Mouse (Mus musculus) liver, adult 2 months (tissue): ENCODE results near the gene Zcchc3.

ENCODE experiments used
- CTCF ChIP-seq: fragments of 200-500 bp; IDR thresholded peaks from 2 replicates; pipeline ENCODE4 v1.5.1; 2011; ENCODE audit warnings: low read depth, low read length, control low read depth
- POLR2A ChIP-seq: fragments of 200-500 bp; IDR thresholded peaks from 2 replicates; pipeline ENCODE4 v1.6.1; 2011; ENCODE audit warnings: low read length, control low read depth; ENCODE audit not compliant: insufficient read depth; ENCODE audit errors: extremely low read depth

DNA sequence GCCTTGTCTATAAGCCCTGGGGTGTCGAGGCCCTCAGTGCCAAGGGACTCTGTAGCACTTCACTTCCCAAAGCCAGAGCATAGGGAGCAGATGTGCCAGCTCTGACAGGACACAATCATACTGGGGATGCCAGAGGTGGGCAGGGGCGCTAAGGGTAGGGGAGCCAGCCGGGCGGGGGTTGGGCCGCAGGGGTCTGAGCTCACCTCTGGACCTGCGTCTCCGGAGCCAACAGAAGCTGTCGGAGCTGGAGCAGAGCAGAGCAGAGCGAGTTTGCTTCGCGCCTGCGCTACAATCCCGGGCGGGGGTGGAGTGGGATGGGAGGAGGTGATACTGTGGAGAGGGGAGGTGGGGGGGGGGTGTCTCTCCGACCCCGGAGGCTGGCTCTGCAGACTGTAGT, 38.5 kb downstream of the Zcchc3 start, which contains the start of gene Nrsn2:
- no peak for TF ChIP-seq POLR2A
- no peak for TF ChIP-seq CTCF
